8 mouse cellular contexts compared by ENCODE assay signal in the genomic region with DNA sequence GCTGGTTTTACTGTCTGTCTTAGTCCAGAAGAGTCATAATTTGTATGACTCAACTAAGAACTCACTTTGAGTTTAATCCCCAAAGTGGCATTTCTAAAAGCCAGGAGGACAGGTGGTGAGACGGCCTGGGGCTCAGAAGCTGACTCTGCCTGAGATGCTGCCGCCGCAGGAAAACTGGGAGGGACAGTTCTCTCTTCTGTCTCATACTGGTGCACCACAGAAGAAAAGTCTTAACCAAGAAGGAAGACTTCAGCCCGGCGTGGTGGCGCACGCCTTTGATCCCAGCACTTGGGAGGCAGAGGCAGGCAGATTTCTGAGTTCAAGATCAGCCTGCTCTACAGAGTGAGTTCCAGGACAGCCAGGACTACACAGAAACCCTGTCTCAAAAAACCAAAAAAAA. TPM values are rescaled to one million over a fixed set of nuclear protein-coding genes. Genes with fewer than 3 reads are reported as not detected.
DNase-seq lines count a peak whose midpoint lies in the region; ATAC-seq lines count a peak whose summit lies in the region.

No protein-coding gene starts in this region.

- WGBS in heart, embryonic 12.5 days = 90% methylated on average over 7 of the region's 7 CpGs
- 90% methylated on average over 7 of the region's 7 CpGs for WGBS in forebrain, embryonic 10.5 days
- whole genome bisulfite sequencing in limb, embryonic 15.5 days = 82% methylated on average over 7 of the region's 7 CpGs

- no peaks in the 10 kb centered on the region for H3K9me3 ChIP-seq in heart, embryonic 12.5 days (replicated peaks)
- no peaks in the 10 kb centered on the region for H3K9me3 ChIP-seq in forebrain, embryonic 10.5 days
- H3K9me3 ChIP-seq in limb, embryonic 15.5 days = no peaks in the 10 kb centered on the region

- H3K27ac ChIP-seq in heart, embryonic 12.5 days (ENCODE audit: poor library complexity, severe bottlenecking) = peak overlapping the region; percentile 98; the same call in 1 of the 2 replicates
- H3K27ac ChIP-seq in forebrain, embryonic 10.5 days = no peak overlapping the region
- peak overlapping the region; percentile 98 for H3K27ac ChIP-seq in limb, embryonic 15.5 days

- DNase-seq in heart, adult 18-20 months = no peak
- peak; percentile 29 for DNase-seq in 3T3-L1 (ENCODE audit: low read depth, low spot score)
- DNase-seq in forebrain, embryonic 10.5 days (ENCODE audit: extremely low spot score, low spot score) = no peak
- DNase-seq in thymus, postnatal 14 days = no peak
- DNase-seq in thymus, postnatal 25 days = no peak

- ATAC-seq in heart, embryonic 12.5 days (ENCODE audit: insufficient number of reproducible peaks, low FRiP score) = no peak
- ATAC-seq in limb, embryonic 15.5 days (ENCODE audit: insufficient number of reproducible peaks, low FRiP score, low TSS enrichment, low read depth) = no peak
- ATAC-seq in megakaryocyte progenitor cell, adult 5-6 weeks (replicated peaks; ENCODE audit: poor library complexity) = no peak

- no peaks in the 10 kb centered on the region for H3K27me3 ChIP-seq in heart, embryonic 12.5 days (replicated peaks)
- H3K27me3 ChIP-seq in forebrain, embryonic 10.5 days (ENCODE audit: poor library complexity, severe bottlenecking) = no peaks in the 10 kb centered on the region
- no peaks in the 10 kb centered on the region for H3K27me3 ChIP-seq in limb, embryonic 15.5 days

- H3K4me3 ChIP-seq in heart, embryonic 12.5 days = peak overlapping the region; percentile 80; the same call in 1 of the 2 replicates
- H3K4me3 ChIP-seq in forebrain, embryonic 10.5 days = peak overlapping the region; percentile 83; the same call in 1 of the 2 replicates
- peak overlapping the region; percentile 73 for H3K4me3 ChIP-seq in limb, embryonic 15.5 days

- H3K4me1 ChIP-seq in heart, embryonic 12.5 days (replicated peaks) = peaks cover 28% of the 10 kb centered on the region
- H3K4me1 ChIP-seq in forebrain, embryonic 10.5 days = peaks cover 16% of the 10 kb centered on the region
- peaks cover 18% of the 10 kb centered on the region for H3K4me1 ChIP-seq in limb, embryonic 15.5 days

- peak overlapping the region; percentile 66 for H3K4me2 ChIP-seq in heart, embryonic 12.5 days
- H3K4me2 ChIP-seq in limb, embryonic 15.5 days = peak overlapping the region; percentile 68; the same call in 1 of the 2 replicates

- peaks cover 43% of the 10 kb centered on the region for H3K36me3 ChIP-seq in heart, embryonic 12.5 days
- H3K36me3 ChIP-seq in forebrain, embryonic 10.5 days (replicated peaks) = peaks cover 70% of the 10 kb centered on the region
- H3K36me3 ChIP-seq in limb, embryonic 15.5 days = peaks cover 46% of the 10 kb centered on the region

- no peak overlapping the region for H3K9ac ChIP-seq in heart, embryonic 12.5 days
- H3K9ac ChIP-seq in limb, embryonic 15.5 days = no peak overlapping the region

RNA-seq across cellular contexts. Expression of gene Eci1, which starts 0.5 kb away (rescaled TPM):
- 209 and 215 TPM in 2 replicates for polyA plus RNA-seq in heart, embryonic 12.5 days (2016; fragmentation: Nextera tagmentation; extraction: Ambion mirVana)
- 100 to 1,000 TPM; 472 to 487 TPM for total RNA-seq in heart, adult 18-20 months (2021)
- 84.1 and 89.4 TPM in 2 replicates for polyA plus RNA-seq in forebrain, embryonic 10.5 days (2016; fragmentation: Nextera tagmentation; extraction: Ambion mirVana)
- 68.2 and 69.0 TPM in 2 replicates for polyA plus RNA-seq in limb, embryonic 15.5 days (2015; fragmentation: Nextera tagmentation; extraction: Ambion mirVana)
- 58.5 and 67.8 TPM in 2 replicates for total RNA-seq in megakaryocyte progenitor cell, adult 5-6 weeks (2015)
- 27.7 and 32.6 TPM in 2 replicates for total RNA-seq in megakaryocyte progenitor cell, adult 5-6 weeks (2017)

RNA-seq across cellular contexts. Expression of gene Rnps1, which starts 11.5 kb away (rescaled TPM):
- polyA plus RNA-seq in heart, embryonic 12.5 days (2016; fragmentation: Nextera tagmentation; extraction: Ambion mirVana) = 246 and 247 TPM in 2 replicates
- 10 to 100 TPM; 60.6 to 64.6 TPM for total RNA-seq in heart, adult 18-20 months (2021)
- polyA plus RNA-seq in forebrain, embryonic 10.5 days (2016; fragmentation: Nextera tagmentation; extraction: Ambion mirVana) = 493 and 501 TPM in 2 replicates
- 244 and 255 TPM in 2 replicates for polyA plus RNA-seq in limb, embryonic 15.5 days (2015; fragmentation: Nextera tagmentation; extraction: Ambion mirVana)
- total RNA-seq in megakaryocyte progenitor cell, adult 5-6 weeks (2015) = 143 and 154 TPM in 2 replicates
- 187 and 191 TPM in 2 replicates for total RNA-seq in megakaryocyte progenitor cell, adult 5-6 weeks (2017)

RNA-seq across cellular contexts. Expression of gene Dnase1l2, which starts 17.0 kb away (rescaled TPM):
- polyA plus RNA-seq in heart, embryonic 12.5 days (2016; fragmentation: Nextera tagmentation; extraction: Ambion mirVana) = 2.3 and 2.4 TPM in 2 replicates
- total RNA-seq in heart, adult 18-20 months (2021) = 1 to 10 TPM in 1 of 2 experiments, under 1 TPM in 1; 0.69 to 1.5 TPM
- 2.3 TPM in 2 replicates for polyA plus RNA-seq in forebrain, embryonic 10.5 days (2016; fragmentation: Nextera tagmentation; extraction: Ambion mirVana)
- polyA plus RNA-seq in limb, embryonic 15.5 days (2015; fragmentation: Nextera tagmentation; extraction: Ambion mirVana) = 13.3 and 16.6 TPM in 2 replicates
- total RNA-seq in megakaryocyte progenitor cell, adult 5-6 weeks (2015) = 0.94 and 3.5 TPM in 2 replicates
- total RNA-seq in megakaryocyte progenitor cell, adult 5-6 weeks (2017) = 2.9 and 4.0 TPM in 2 replicates

RNA-seq across cellular contexts. Expression of gene E4f1, which starts 44.2 kb away (rescaled TPM):
- polyA plus RNA-seq in heart, embryonic 12.5 days (2016; fragmentation: Nextera tagmentation; extraction: Ambion mirVana) = 22.2 and 22.5 TPM in 2 replicates
- total RNA-seq in heart, adult 18-20 months (2021) = 10 to 100 TPM in 1 of 2 experiments, 1 to 10 TPM in 1; 9.8 to 10.1 TPM
- 32.7 and 35.2 TPM in 2 replicates for polyA plus RNA-seq in forebrain, embryonic 10.5 days (2016; fragmentation: Nextera tagmentation; extraction: Ambion mirVana)
- 36.3 and 37.5 TPM in 2 replicates for polyA plus RNA-seq in limb, embryonic 15.5 days (2015; fragmentation: Nextera tagmentation; extraction: Ambion mirVana)
- 23.3 and 27.5 TPM in 2 replicates for total RNA-seq in megakaryocyte progenitor cell, adult 5-6 weeks (2015)
- 13.6 and 18.7 TPM in 2 replicates for total RNA-seq in megakaryocyte progenitor cell, adult 5-6 weeks (2017)

RNA-seq across cellular contexts. Expression of gene Pgp, which starts 44.3 kb away (rescaled TPM):
- 71.9 and 73.7 TPM in 2 replicates for polyA plus RNA-seq in heart, embryonic 12.5 days (2016; fragmentation: Nextera tagmentation; extraction: Ambion mirVana)
- 10 to 100 TPM; 40.1 to 43.5 TPM for total RNA-seq in heart, adult 18-20 months (2021)
- polyA plus RNA-seq in forebrain, embryonic 10.5 days (2016; fragmentation: Nextera tagmentation; extraction: Ambion mirVana) = 79.7 and 85.3 TPM in 2 replicates
- polyA plus RNA-seq in limb, embryonic 15.5 days (2015; fragmentation: Nextera tagmentation; extraction: Ambion mirVana) = 47.9 and 51.1 TPM in 2 replicates
- 25.4 and 26.4 TPM in 2 replicates for total RNA-seq in megakaryocyte progenitor cell, adult 5-6 weeks (2015)
- total RNA-seq in megakaryocyte progenitor cell, adult 5-6 weeks (2017) = 16.6 and 21.5 TPM in 2 replicates
